Mouse (Mus musculus): ENCODE data around the gene Jchain. TPM values are rescaled to one million over a fixed set of nuclear protein-coding genes. Genes with fewer than 3 reads are reported as not detected.

Jchain gene
- polyA plus RNA-seq (2015; fragmentation: Nextera tagmentation; extraction: Ambion mirVana) = 0.10 and 0.22 TPM in 2 replicates

GRCm38 (mm10) chr5:88527657-88528056 lies at the start of gene Jchain:
Gene Jchain (minus strand): TSS chr5:88527891.
- Histone ChIP-seq H3K36me3 (ENCODE audit: control insufficient read depth, insufficient read depth, low read length) (no peaks in the 10 kb centered on the region), H3K4me3 (ENCODE audit: low read length) (no peak within 1 kb of the TSS), H3K9me3 (ENCODE audit: control insufficient read depth, low read length) (no peaks in the 10 kb centered on the region), H3K27me3 (replicated peaks; ENCODE audit: control insufficient read depth, insufficient read depth, low read length) (no peaks in the 10 kb centered on the region), H3K9ac (ENCODE audit: low read depth, low read length) (no peak within 1 kb of the TSS), H3K4me1 (ENCODE audit: control insufficient read depth, insufficient read depth, low read length) (no peaks in the 10 kb centered on the region), H3K4me2 (ENCODE audit: low read depth, low read length) (no peak within 1 kb of the TSS), H3K27ac (ENCODE audit: low read length) (no peak within 1 kb of the TSS)
- 80% methylated on average over 3 of the region's 3 CpGs for WGBS
- ATAC-seq = no peak

- Histone ChIP-seq H3K27ac (ENCODE audit: low read length) (peak overlapping the region; percentile 70), H3K36me3 (ENCODE audit: control insufficient read depth, insufficient read depth, low read length) (no peaks in the 10 kb centered on the region), H3K9me3 (ENCODE audit: control insufficient read depth, low read length) (no peaks in the 10 kb centered on the region), H3K9ac (ENCODE audit: low read depth, low read length) (peak overlapping the region; percentile 15; the same call in 1 of the 2 replicates), H3K4me1 (ENCODE audit: control insufficient read depth, insufficient read depth, low read length) (peaks cover 8% of the 10 kb centered on the region; the same call in 1 of the 2 replicates), H3K4me3 (ENCODE audit: low read length) (no peak overlapping the region), H3K4me2 (ENCODE audit: low read depth, low read length) (0 out of 2 replicates have a peak overlapping the region, but pooled peaks have one; percentile 6), H3K27me3 (replicated peaks; ENCODE audit: control insufficient read depth, insufficient read depth, low read length) (no peaks in the 10 kb centered on the region)
- 52% methylated on average over 3 of the region's 3 CpGs for WGBS
- ATAC-seq = peak; percentile 98
Measured at GRCm38 (mm10) chr5:88575506-88576338, 48.0 kb upstream of the Jchain start.

- Histone ChIP-seq H3K4me2 (ENCODE audit: low read depth, low read length) (no peak overlapping the region), H3K9ac (ENCODE audit: low read depth, low read length) (no peak overlapping the region), H3K9me3 (ENCODE audit: control insufficient read depth, low read length) (no peaks in the 10 kb centered on the region), H3K4me1 (ENCODE audit: control insufficient read depth, insufficient read depth, low read length) (peaks cover 8% of the 10 kb centered on the region; the same call in 1 of the 2 replicates), H3K27me3 (replicated peaks; ENCODE audit: control insufficient read depth, insufficient read depth, low read length) (no peaks in the 10 kb centered on the region), H3K27ac (ENCODE audit: low read length) (no peak overlapping the region), H3K36me3 (ENCODE audit: control insufficient read depth, insufficient read depth, low read length) (no peaks in the 10 kb centered on the region), H3K4me3 (ENCODE audit: low read length) (no peak overlapping the region)
- WGBS = 84% methylated on average over 3 of the region's 3 CpGs
- ATAC-seq = no peak
Measured at GRCm38 (mm10) chr5:88574829-88575228, 47.1 kb upstream of the Jchain start.

- H3K36me3 ChIP-seq (ENCODE audit: control insufficient read depth, insufficient read depth, low read length) = no peaks in the 10 kb centered on the region
- H3K9ac ChIP-seq (ENCODE audit: low read depth, low read length) = no peak overlapping the region
- H3K27ac ChIP-seq (ENCODE audit: low read length) = no peak overlapping the region
- whole genome bisulfite sequencing = 79% methylated on average over 3 of the region's 3 CpGs
- no peaks in the 10 kb centered on the region for H3K27me3 ChIP-seq (replicated peaks; ENCODE audit: control insufficient read depth, insufficient read depth, low read length)
- peaks cover 8% of the 10 kb centered on the region for H3K4me1 ChIP-seq (ENCODE audit: control insufficient read depth, insufficient read depth, low read length)
- no peaks in the 10 kb centered on the region for H3K9me3 ChIP-seq (ENCODE audit: control insufficient read depth, low read length)
- no peak overlapping the region for H3K4me3 ChIP-seq (ENCODE audit: low read length)
- no peak overlapping the region for H3K4me2 ChIP-seq (ENCODE audit: low read depth, low read length)
- no peak for ATAC-seq
Measured at GRCm38 (mm10) chr5:88569541-88569940, 41.9 kb upstream of the Jchain start.

- 6% methylated on average over 14 of the region's 14 CpGs for WGBS
- H3K36me3 ChIP-seq (ENCODE audit: control insufficient read depth, insufficient read depth, low read length) = no peaks in the 10 kb centered on the region
- H3K4me3 ChIP-seq (ENCODE audit: low read length) = peak overlapping the region; percentile 77
- H3K27ac ChIP-seq (ENCODE audit: low read length) = peak overlapping the region; percentile 72
- H3K4me1 ChIP-seq (ENCODE audit: control insufficient read depth, insufficient read depth, low read length) = peaks cover 8% of the 10 kb centered on the region
- H3K27me3 ChIP-seq (replicated peaks; ENCODE audit: control insufficient read depth, insufficient read depth, low read length) = no peaks in the 10 kb centered on the region
- peak; percentile 18 for ATAC-seq
- H3K9me3 ChIP-seq (ENCODE audit: control insufficient read depth, low read length) = no peaks in the 10 kb centered on the region
- H3K4me2 ChIP-seq (ENCODE audit: low read depth, low read length) = peak overlapping the region; percentile 75
- H3K9ac ChIP-seq (ENCODE audit: low read depth, low read length) = peak overlapping the region; percentile 75
Measured at GRCm38 (mm10) chr5:88566034-88566841, 38.5 kb upstream of the Jchain start.

DNA sequence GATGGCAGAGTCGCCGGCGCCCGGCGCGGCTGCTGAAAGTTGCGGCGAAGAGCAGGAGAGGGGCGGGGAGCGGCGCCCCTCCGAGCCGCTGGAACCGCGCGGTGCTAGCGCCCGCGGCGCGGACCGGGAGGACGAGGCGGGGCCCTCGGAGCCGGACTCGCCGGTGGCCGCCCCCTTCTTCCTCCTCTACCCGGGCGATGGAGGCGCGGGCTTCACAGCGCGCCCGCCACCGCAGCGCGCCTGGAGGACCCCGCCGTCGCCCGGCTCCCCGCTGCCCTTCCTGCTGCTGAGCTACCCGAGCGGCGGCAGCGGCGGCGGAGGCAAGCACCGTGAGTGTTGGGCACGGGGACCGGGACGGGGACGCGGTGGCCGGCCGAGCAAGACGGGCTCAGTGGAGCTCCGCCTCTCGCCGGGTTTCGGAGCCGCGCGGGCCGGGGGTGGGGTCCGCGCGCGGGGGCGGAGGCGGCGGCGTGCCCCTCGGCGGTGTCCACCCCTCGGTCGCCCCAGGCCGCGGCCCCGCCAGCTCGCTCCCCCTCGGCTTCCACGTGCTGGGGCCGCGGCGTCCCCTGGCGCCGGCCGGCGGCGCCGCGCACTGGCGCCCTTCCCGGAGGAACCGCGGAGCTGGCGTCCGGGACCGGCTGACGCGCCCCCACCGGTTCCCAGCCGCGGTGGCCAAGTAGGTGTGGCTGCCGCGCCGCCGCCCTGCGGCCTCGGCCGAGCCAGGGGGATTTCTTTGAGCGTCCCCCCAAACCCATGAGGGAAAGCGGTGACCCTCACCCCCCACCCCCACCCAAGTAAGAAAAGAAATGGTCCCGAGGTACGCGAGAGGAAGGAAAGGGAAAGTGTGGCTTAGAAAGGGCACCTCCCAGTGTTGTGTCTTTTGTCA lies 37.7 kb upstream of the Jchain start:
- H3K4me2 ChIP-seq (ENCODE audit: low read depth, low read length) = peak overlapping the region; percentile 75
- H3K9me3 ChIP-seq (ENCODE audit: control insufficient read depth, low read length) = no peaks in the 10 kb centered on the region
- no peaks in the 10 kb centered on the region for H3K36me3 ChIP-seq (ENCODE audit: control insufficient read depth, insufficient read depth, low read length)
- peak; percentile 78 for ATAC-seq
- WGBS = under 1% methylated on average over 86 of the region's 119 CpGs
- peak overlapping the region; percentile 77 for H3K4me3 ChIP-seq (ENCODE audit: low read length)
- no peaks in the 10 kb centered on the region for H3K27me3 ChIP-seq (replicated peaks; ENCODE audit: control insufficient read depth, insufficient read depth, low read length)
- peaks cover 8% of the 10 kb centered on the region for H3K4me1 ChIP-seq (ENCODE audit: control insufficient read depth, insufficient read depth, low read length)
- peak overlapping the region; percentile 72 for H3K27ac ChIP-seq (ENCODE audit: low read length)
- peak overlapping the region; percentile 75 for H3K9ac ChIP-seq (ENCODE audit: low read depth, low read length)

GRCm38 (mm10) chr5:88564501-88565147 lies 36.9 kb upstream of the Jchain start, which contains the start of gene Rufy3:
Gene Rufy3 (plus strand): TSS chr5:88565040.
- H3K9ac ChIP-seq (ENCODE audit: low read depth, low read length) = peak within 1 kb of the TSS; percentile 75
- peak within 1 kb of the TSS; percentile 72 for H3K27ac ChIP-seq (ENCODE audit: low read length)
- peak within 1 kb of the TSS; percentile 77 for H3K4me3 ChIP-seq (ENCODE audit: low read length)
- H3K4me2 ChIP-seq (ENCODE audit: low read depth, low read length) = peak within 1 kb of the TSS; percentile 75
- no peaks in the 10 kb centered on the region for H3K27me3 ChIP-seq (replicated peaks; ENCODE audit: control insufficient read depth, insufficient read depth, low read length)
- no peaks in the 10 kb centered on the region for H3K9me3 ChIP-seq (ENCODE audit: control insufficient read depth, low read length)
- H3K4me1 ChIP-seq (ENCODE audit: control insufficient read depth, insufficient read depth, low read length) = peaks cover 8% of the 10 kb centered on the region
- H3K36me3 ChIP-seq (ENCODE audit: control insufficient read depth, insufficient read depth, low read length) = no peaks in the 10 kb centered on the region
- ATAC-seq = peak; percentile 94
- WGBS = under 1% methylated on average over 43 of the region's 71 CpGs

DNA sequence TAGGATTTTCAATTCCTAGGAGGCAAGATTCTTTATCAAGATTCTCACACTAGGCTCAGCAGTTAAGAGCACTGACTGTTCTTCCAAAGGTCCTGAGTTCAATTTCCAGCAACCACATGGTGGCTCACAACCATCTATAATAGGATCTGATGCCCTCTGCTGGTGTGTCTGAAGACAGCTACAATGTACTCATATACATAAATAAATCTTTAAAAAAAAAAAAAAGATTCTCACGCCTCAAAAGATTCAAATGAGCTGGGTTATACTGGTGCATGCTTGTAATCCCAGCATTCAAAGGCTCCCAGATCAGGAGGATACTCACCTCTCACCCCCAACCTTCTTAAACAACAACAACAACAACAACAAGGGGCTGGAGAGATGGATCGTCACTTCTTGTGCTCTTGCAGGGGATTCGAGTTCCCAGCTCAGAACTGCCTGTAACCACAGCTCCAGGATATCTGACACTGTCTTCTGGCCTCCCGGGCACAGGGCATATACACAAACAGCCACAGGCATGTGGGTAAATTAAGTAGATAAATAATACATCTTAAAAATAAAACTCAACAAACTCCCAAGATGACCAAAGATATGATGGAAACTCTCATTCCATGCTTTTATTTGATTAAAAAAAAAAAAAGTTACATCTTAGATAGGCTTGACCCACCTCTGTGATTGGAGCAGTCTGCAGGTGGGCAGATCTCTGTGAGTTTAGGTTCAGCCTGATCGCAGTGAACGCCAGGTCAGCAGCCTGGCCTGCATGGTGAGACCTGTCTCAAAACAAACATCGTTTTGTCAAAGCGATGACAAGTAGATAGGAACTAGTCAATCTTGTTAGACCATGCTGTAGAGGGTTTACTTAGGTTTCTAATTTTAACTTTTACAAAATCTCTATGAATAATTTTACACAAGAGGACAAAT lies 35.4 kb upstream of the Jchain start:
- Histone ChIP-seq H3K27ac (ENCODE audit: low read length) (no peak overlapping the region), H3K9ac (ENCODE audit: low read depth, low read length) (no peak overlapping the region), H3K4me3 (ENCODE audit: low read length) (no peak overlapping the region), H3K9me3 (ENCODE audit: control insufficient read depth, low read length) (no peaks in the 10 kb centered on the region), H3K36me3 (ENCODE audit: control insufficient read depth, insufficient read depth, low read length) (no peaks in the 10 kb centered on the region), H3K4me2 (ENCODE audit: low read depth, low read length) (no peak overlapping the region), H3K4me1 (ENCODE audit: control insufficient read depth, insufficient read depth, low read length) (peaks cover 8% of the 10 kb centered on the region), H3K27me3 (replicated peaks; ENCODE audit: control insufficient read depth, insufficient read depth, low read length) (no peaks in the 10 kb centered on the region)
- no peak for ATAC-seq
- 70% methylated on average over 8 of the region's 8 CpGs for WGBS

Measured in intestine, embryonic 16.5 days (tissue).